Mouse (Mus musculus): ENCODE results near the gene Prr5.

The Prr5 gene

DNA sequence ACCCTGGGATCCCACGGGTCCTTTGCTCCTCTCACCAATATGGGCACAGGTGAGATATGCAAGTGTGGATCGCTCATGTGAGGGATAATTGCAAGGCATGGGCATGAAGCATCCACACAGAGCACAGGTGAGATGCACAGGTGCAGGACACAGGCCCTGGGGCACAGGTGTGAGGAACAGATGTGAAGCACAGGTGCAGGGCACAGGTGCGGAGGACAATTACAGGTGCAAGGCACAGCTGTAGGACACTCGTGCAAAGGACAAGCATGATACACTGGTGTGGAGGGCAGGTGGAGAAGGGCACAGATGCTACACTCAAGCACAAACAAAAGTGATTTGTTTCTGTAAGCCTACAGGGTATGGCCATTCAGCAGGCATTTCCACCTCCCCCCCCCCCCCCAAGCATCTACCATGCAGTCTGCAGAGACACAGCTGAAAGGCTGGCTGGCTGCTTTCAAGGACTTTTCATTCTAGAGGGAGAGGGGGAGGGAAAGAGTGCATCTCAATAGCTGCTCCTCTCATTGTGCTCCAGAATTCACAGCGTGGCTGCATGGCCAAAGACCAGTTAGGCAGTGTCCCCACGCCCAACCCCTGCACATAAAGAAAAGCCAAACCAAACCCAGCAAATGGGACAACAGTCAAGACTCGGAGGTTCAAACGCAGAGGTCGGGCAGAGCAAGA is 11.9 kb upstream of the Prr5 start:
- DNase-seq (ENCODE audit: low spot score) = no peak

DNA sequence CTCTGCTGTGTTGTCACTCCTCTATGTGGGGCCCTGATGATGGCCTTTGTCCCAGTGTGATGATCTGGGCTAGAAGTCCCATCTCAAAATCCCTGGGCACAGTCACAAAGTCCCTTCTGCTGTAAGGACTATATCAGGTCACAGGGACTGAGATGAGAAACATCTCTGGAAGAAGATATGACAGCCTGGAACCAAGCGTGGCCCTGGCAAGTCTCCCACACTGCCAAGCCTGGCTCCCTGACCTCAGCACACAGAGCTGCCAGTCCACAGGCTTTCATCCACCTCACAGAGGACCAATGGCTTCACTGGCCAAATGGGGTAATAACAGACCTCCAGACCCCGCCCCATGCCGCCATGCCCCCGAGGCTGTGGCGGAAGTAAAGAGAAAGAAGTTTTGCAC is 10.8 kb upstream of the Prr5 start:
- no peak for DNase-seq (ENCODE audit: low spot score)

DNA sequence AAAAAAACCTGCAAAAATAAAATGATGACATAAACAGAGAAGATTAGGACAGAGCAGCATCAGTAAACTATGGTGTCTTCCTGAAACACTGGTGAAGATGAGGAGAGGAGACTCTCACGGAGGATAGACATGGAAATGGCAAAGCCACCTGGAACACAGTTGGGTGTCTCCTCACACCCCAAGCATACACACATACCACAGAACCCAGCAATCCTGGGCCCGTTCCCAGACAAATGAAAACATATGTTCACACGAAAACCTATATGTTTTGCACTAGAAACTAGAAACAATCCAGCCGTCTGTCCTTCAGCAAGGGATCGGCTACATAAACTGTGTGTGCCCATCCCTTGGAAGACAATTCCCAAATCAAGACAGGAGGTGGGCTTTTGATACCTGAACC is 9.6 kb upstream of the Prr5 start:
- no peak for DNase-seq (ENCODE audit: low spot score)

DNA sequence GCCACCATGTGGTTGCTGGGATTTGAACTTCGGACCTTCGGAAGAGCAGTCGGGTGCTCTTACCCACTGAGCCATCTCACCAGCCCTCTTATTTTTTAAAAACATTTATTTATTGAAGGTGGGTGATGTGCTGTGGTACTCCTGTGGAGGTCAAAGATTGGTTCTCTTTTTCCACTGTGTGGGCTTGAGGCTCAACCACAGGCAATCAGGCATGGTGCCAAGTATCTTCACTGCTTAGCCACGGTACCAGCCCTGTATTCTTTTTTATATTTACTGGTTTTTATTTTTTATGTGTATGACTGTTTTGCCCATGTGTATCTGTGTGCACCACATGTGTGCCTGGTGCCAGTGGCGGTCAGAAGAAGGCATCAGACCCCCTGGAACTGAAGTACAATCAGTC is 8.1 kb upstream of the Prr5 start:
- DNase-seq (ENCODE audit: low spot score) = no peak

DNA sequence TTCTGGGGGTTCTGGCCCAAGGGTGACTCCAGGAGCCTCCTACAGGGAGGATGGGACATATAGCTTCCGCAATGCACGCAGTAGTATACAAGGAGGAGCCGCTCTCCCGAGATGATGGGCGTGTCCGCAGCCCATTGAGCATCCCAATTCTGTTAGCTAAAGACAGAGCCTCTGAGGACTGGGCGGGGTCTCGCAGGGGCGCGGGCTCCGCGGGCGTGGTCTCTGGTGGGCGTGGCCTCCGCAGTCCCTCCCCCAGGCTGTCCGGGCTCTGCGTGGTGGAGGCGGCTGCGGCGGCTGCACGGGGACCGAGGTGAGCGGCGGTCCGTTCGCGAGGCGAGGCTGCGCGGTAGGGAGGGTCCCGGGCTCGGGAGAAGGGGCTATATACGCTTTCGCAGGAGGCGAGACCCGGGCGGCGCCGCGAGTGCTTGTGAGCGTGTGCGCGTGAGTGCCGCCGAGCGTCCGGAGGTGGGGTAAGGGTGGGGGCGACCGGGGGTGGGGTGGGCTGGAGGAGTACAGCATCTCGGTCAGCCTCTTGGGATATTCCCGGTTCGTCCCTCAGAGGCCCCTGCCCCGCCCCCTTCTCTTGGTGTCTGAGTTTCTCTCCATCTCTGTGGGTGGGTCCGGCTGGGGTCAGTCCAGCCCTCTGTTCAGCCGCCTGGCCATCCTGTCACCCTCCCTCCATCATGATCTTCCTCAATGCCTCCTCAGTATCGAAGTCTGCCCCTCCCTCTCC is 6.3 kb upstream of the Prr5 start:
- DNase-seq (ENCODE audit: low spot score) = peak; percentile 79

DNA sequence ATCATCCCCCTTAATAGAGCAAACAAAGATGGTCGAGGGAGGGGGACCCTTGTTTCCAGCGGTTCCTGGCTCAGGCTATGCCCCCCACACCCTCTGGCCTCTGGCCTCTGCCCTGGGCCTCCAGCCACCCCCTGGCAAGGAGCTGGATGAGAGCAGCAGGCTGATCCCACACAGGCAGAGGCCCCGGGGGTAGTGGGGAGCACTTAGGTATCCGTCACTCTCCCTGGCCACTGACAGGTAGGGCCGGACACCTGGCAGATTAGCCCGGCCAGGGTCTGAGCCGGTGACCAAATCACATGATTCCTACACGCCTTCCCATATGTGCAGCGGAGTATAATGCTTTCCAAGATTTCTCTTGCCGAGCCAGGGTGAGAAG is 5.7 kb upstream of the Prr5 start:
- no peak for DNase-seq (ENCODE audit: low spot score)

DNA sequence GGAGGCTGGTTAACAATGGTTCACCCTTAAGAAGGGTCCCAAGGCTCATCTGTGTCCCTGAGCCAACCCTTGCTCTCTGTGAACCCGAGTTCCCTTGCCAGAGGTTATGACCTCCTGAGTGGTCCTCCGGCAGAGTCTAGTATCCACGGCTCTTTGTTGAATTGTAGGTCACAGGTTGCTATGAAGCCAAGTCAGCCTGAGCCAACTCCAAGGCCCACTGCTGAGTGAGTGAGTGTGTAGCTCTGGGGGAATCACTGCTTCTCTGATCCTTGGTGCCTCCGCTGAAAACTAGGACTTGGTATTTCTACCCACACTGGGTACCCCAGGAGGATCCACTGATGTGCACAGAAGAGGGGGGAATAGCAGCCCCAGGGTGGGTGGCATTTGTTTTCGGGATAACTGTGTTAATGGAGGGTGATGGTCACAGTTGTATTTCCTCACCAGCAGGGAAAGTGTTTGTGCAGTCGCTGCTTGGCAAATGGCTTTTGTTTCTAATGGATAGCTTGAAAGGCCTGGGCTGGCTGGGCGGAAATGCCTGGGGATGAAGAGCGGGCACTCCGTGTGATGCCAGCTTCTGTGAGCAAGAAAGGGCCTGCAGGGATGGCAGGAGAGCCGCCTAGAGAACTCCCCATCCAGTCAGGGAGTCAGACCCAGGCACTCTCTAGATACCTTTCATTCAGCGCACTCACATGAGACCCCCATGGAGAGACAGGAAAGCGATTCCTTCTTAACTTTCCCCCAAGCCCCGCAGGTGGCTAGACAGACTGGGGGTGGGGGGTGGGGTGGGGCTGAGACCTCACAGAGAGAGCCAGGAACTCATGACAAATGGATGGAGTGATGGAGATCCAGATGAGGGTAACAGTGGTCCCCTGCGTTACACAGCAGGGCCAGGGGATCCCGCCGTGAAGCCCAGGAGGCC is 4.6 kb upstream of the Prr5 start:
- no peak for DNase-seq (ENCODE audit: low spot score)

DNA sequence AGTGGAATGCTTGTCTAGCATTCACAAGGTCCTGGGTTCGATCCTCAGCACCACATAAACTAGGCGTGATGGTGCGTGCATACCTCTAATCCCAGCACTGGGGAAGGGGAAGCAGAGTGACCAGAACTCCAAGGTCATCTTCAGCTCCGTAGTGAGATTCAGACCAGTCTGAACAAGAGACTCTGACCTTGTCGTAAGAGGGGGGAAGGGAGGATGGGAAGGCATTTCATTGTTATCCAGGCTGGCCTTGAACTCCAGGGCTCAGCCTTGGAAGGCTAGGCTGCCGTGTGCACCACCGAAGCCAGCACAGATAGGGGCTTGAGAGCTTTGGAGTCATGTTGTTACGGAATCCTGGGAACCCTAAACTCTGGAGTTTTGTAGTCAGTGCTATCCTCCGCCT is 3.8 kb upstream of the Prr5 start:
- no peak for DNase-seq (ENCODE audit: low spot score)

DNA sequence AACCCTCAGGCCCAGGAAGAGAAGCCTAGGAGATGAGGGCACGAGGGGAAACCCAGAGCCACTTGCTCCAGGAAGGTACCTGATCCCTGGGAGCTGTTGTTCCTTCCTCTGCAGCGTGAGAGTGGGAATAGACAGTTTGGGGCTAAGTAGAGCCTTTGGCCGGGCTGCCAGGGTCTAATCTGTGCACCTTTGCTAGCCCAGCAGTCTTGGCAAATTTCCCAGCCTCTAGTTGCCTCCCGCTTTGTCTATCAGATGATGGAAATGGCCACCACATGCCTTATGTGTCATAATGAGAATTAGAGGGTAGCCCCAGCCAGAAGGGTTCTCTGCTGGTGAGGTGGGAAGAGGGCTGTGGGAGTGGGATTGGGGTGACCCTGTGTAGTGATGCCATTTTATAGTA is 3.4 kb upstream of the Prr5 start:
- DNase-seq (ENCODE audit: low spot score) = no peak

DNA sequence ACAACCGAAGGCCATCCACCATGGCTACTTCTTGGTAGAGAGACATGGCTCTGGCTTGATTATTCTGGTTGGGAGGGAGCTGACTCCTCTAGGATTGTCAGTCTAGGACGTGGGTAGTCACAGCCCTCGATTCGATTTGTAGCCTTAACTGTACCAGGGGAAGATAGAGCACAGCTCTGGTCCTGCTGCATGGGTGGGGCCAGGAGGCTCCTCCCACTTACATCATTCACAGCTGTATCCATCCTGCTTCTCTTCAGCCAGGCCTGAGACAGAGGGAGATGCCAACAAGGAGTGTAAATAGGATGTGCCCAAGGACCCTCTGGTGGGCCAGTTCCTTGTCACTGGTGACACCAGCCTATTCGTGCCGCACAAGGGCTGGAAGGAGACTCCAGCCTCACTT is 1.8 kb upstream of the Prr5 start:
- no peak for DNase-seq (ENCODE audit: low spot score)

DNA sequence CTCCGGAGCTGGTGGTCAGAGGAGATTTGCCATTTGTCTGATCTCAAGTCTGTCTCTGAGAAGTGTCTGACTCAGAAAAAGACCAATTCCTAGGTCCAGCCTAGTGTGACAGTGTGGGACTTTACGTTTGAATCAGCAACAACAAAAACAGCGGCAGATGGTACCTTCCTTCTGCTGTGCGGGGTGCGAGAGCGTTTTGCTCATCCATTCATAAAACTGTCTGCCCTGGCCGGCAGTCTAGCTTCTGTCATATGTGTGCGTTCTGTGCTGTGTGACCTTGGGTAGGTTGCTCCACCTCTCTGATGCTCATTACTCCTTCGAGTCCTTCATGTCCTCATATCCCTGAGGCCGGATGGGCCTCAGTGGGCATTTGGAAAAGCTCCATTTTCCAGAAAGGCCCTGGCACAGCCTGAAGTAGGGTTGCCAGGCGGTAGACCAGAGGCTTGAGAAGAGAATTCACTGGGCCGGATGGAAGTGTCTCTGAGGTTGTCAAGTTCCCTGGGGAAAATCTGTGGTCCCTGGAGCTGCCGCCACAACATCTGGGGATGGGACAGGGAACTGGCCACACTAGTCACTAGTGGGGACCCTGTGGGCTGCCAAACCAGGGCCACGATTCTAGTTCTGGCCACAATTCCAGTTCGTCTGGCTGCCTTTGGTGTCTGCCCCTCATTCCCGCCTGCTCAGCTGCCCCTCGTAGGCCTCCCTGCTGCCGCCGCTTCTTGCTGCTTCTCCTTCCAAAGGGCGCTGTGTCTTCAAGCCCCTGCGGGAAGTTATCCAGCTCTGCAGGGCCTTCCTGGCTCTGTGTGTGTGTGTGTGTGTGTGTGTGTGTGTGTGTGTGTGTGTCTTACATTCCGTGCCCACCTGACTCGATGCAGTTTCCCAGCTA is 594 bp downstream of the Prr5 start:
- DNase-seq (ENCODE audit: low spot score) = no peak

DNA sequence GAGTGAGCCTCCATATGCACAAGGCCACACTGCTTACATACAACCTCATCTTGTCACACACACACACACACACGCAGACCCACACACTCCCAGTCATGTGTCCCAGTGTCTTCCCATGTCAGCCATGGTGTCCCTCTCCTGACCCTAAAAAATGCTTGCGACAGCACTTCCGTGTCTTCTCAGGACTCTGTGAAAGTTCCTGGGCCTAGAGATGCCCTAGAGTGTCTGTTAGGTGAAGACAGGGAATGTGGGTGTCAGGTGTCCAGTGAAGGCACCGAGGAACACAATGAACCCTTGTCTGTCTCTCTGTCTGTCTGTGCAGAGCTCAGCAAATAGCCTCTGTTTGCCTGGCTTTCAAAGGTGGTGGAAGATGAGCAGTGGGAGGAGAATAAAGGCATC is 1.2 kb downstream of the Prr5 start:
- no peak for DNase-seq (ENCODE audit: low spot score)

DNA sequence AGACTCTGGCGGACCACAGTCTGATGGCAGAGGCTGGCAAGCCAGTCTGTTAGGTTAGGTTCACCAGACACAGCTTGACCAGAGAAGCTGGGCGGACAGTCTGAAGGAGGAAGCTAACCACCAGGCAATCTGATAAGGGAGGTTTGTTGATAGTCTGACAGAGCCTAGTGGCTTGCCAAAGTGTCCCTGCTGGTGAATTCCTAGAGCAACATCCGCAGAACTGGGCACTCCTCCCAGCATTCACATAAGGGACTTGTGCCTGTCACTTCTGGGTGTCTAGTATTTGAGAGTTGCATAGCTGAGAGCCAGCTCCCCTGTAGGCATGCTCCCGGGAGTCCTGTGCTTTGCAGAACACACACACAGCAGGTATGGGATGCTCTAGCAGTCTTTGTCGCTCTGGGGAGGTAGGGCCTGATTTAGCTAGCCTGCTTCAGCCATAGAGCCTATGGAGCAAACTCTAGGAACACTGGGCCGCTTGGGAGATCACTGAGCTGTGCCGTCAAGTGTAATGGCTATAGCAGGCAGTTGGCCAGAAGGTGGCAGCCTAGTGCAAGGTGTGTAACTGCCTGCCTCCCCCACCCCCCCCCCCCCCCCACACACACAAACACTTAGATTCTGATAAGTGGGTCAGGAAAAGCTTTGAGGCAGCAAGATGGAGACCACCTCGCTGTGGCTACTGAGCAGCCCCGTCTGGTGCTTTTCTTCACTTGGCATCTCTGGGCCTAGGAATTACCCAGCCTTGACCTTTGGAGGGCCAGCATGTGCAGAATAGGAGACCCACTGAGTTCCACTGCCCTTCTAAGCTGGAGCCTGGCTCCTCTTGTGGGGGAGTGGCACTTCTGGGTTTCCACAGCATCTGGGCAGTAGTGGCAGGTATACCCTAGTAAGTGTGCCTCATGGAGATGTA is 2.2 kb downstream of the Prr5 start:
- peak; percentile 68 for DNase-seq (ENCODE audit: low spot score)

DNA sequence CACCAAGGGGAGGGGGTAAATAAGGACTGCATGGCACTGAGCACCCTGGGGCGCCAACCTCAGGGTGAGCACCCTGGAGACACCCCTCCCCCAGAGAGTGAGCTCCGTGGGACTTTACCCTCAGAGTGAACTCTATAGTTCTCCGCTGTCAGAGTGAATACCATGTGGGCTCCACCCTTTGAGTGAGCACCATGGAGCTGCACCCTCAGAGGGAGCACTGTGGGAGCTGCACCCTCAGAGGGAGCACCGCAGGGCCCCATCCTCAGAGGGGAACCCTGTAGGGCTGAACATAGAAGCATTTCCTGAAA is 2.8 kb downstream of the Prr5 start:
- DNase-seq (ENCODE audit: low spot score) = no peak

DNA sequence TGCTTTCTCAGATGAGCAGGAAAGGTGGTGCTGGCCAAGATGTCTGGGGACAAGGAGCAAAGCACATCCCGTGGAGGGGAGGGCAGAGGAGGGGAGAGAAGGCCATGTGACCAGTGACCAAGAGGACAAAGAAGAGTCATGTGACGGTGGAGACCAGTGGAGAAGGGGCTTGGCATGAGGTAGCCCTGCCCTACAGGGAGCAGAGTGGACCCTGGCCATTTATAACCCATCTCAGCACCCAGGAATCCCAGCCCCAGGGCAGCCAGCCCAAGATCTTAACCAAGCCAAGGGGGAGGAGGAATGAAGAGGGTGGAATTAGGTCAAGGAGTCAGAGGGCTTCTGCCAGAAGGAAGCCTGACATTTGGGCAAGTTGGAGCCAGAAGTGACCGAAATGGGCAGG is 3.2 kb downstream of the Prr5 start:
- no peak for DNase-seq (ENCODE audit: low spot score)

DNA sequence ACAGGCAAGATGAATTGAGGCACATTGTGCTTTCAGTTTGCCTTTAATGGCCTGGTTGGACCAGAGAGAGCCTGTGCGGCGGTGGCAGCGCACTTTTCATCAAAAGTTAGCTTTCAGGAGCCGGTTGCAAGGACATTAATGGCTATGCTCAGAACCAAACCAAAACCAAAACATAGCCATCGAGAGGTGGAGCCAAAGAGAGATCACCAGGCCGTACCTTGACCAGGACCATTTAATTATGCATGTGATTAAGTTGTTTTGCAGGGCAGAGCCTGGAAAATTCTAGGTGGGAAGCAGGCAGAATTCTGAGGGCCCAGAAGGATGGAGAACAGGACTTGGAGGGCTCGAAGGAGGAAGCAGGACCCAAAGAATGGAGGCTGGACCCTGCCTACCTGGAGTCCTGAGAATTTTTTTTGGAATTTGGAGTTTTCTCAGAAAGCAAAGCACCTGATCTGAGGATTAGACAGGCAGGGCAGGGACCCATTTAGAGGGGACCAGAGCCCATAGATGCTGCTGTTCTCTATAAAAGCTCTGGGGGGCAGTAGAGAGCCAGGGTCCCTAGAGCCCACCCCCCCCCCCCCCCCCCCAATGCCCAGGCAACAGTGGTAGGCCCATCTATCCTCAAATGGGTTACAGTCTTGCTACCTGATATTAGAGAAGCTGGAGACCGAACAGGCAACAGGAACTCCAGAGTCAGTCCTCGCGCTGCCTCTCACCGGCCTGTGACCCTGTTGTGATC is 5.1 kb downstream of the Prr5 start:
- DNase-seq (ENCODE audit: low spot score) = no peak

DNA sequence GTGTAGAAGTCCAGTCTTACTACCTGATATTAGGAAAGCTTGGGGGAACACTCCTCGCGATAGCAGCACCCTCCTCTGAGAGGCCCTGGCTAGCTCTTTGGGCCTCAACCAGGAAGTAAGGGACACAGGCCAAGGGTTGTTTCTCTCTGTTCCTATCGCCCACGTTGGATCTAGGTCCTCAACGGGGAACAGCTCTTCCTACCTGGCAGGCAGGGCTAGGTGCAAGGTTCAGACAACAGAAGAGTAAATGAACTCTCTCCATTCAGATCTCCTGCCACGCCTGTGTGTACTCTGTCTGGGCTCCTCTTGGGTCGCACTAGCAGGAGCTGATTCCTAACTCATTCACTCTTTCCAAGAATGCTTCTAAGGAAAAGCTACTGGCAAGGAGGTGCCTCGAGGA is 5.9 kb downstream of the Prr5 start:
- no peak for DNase-seq (ENCODE audit: low spot score)

DNA sequence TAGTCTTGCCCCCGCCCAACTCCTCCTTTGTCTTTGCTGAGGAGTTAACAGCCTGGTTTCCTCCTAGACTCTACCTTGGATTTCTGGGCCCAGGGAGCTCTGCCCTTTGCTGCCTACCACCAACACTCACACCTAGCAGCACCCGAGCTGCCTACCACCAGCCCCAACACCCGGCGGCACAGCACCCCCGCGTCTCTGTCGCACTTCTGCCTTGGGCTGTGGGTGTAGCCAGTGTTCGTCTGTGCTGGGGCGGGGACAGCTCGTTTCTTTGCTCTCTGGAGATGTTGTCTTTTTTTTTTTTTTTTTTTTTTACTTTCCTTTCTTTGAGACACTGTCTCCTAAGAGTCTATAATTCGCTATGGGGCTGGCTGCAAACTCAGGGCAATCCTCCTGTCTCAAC is 8.5 kb downstream of the Prr5 start:
- no peak for DNase-seq (ENCODE audit: low spot score)

DNA sequence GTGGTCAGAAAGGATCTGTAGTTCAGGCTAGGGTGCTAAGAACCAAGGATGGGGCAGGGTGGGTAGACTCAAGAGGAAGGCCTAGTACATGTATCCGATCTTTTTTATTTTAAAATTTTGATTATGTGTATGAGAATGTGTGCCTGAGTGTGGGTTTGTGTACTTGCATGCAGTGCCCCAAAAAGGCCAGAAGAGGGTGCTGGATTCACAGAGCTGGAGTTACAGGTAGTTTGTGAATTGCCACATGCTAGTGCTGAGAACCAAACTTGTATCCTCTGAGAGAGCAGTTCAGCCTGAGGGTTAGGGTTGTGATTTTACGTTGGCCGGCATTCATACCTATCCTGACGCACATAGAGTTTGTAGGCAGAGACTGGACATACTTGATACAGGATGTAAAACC is 9.7 kb downstream of the Prr5 start:
- DNase-seq (ENCODE audit: low spot score) = no peak

DNA sequence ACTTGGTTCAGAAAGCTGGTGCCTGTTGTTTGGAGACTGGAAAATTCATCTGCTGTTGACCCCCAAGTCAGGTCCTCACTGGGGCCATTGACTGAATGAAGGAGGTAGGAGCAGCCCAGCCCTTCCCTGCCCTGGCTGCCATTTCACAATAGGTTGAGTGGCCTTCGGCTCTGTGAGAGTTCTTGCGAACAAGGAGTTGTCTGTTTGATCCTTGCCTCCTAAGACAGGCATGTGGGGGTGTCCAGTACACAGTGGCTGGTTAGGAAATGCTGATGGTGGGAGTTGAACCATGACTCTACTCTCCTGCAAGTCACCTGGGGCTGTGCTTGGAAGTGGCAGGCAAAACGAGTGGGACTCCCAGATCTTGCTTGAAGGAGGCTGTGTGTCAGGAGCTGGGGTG is 10.4 kb downstream of the Prr5 start:
- no peak for DNase-seq (ENCODE audit: low spot score)
